Mouse (Mus musculus): ENCODE data around the gene Mybphl.

DNA sequence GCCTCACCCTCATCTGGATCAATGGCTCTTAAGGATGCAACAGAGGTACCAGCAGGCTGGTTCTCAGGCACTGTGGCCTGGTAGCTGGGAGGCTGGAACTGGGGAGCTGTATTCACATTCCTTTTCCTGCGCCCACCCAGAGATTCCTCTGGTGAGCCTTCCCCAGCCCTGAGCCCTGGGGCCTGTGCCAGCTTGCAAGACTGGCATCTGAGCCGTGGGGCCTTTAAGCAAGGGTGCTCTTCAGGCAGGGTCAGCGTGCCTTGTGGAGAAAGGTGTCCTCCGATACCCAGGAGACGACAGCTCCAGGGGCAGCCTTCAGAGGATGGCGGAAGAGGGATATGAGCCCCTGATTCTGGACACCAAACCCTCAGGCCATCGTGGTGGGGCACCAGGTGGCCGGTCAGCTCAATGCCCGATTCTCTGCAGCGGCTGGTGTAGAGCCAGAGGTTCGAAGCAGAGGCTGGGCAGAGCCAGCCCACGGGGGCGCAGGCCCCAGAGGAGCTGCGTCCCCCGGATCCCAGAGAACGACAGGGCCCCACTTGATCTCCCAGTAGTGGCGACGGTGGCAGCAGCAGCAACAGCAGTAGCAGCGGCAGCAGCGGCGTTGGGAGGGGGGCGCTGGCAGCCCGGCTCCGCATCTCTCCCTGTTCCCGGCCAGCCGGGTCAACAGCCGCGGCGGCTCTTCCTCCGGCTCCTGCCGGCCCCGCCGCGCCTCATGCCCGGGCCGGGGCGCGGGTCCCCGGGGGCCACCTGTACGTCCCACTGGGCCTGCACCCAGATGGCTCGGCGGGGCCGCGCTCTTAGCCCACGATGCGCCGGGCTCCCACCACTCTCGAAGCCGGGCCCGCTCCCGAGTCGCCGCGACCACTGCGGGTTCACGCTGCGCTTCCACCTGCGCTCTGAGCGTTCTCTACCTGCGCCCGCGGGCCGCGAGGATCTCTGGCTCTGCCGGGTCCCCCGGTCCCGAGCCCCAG, 50.4 kb downstream of the Mybphl start, which contains the start of gene Celsr2:
- TF ChIP-seq NANOG (IDR thresholded peaks at IDR 0.05; ENCODE audit: borderline replicate concordance, low read length) (no peak), CTCF (conservative IDR thresholded peaks at IDR 0.05; ENCODE audit: low read length) (no peak), POU5F1 (IDR thresholded peaks at IDR 0.05; ENCODE audit: borderline replicate concordance, low read length) (no peak)
